Mouse (Mus musculus) brain, embryonic 14.5 days (tissue): ENCODE data around the gene Nmrk1.

Experiments
- CTCF ChIP-seq: fragments of 200-500 bp; IDR thresholded peaks from 2 replicates; pipeline ENCODE4 v1.5.1; 2012; ENCODE audit warnings: inconsistent platforms, mild to moderate bottlenecking, moderate library complexity, borderline replicate concordance; ENCODE audit not compliant: insufficient read depth, insufficient read length; ENCODE audit errors: extremely low read depth
- POLR2A ChIP-seq: fragments of 200-500 bp; IDR thresholded peaks from 2 replicates; pipeline ENCODE4 v1.6.1; 2012; ENCODE audit warnings: mild to moderate bottlenecking, inconsistent platforms, borderline replicate concordance; ENCODE audit not compliant: poor library complexity, insufficient read depth, insufficient read length, severe bottlenecking; ENCODE audit errors: extremely low read depth

DNA sequence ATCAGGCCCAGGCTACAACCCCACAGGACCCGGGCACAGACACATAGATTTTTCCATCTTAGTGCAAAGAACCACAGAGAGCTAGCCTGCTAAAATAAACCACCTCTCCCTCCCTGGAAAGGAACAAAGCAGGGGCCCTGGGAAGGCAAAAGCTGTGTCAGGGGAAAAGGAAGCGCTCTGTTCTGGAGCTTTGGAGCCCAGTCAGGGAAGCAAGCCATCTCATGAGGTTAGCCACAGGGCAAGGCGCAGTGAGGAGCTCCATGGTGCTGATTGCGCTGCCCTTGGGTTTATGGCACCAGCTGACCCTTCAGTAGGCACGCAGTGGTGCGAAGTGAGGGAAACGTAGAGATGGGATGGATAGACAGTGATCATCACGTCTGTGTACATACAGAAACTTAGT lies 22.6 kb downstream of the Nmrk1 start:
- TF ChIP-seq POLR2A (no peak), CTCF (no peak)
